Mouse (Mus musculus): ENCODE measurements around the gene Tcn2.
A peak's percentile ranks its signal among the peaks of the same experiment; 100 is the strongest.
"Not testable (repeated sequence)": the region's sequence is repeated elsewhere in the genome, so short reads cannot be mapped to it uniquely, and the experiment has no call there.

Gene Tcn2

GRCm38 (mm10) chr11:3912100-3912874 is 19.7 kb downstream of the Tcn2 start:
- TF ChIP-seq POU5F1 (IDR thresholded peaks at IDR 0.05; ENCODE audit: borderline replicate concordance, low read length) (no peak), NANOG (IDR thresholded peaks at IDR 0.05; ENCODE audit: borderline replicate concordance, low read length) (no peak), CTCF (conservative IDR thresholded peaks at IDR 0.05; ENCODE audit: low read length) (no peak)
- Histone ChIP-seq H3K27me3 (ENCODE audit: insufficient read depth, low read length) (peaks cover 61% of the 10 kb centered on the region), H3K4me1 (replicated peaks; ENCODE audit: low read depth, low read length) (peaks cover 34% of the 10 kb centered on the region), H3K9me3 (ENCODE audit: low read length) (no peaks in the 10 kb centered on the region), H3K4me3 (replicated peaks; ENCODE audit: low read length) (peak overlapping the region; percentile 86), H3K36me3 (ENCODE audit: insufficient read depth, low read length) (peaks cover 6% of the 10 kb centered on the region)

GRCm38 (mm10) chr11:3911440-3911839 is 20.5 kb downstream of the Tcn2 start:
- Histone ChIP-seq H3K27me3 (ENCODE audit: insufficient read depth, low read length) (peaks cover 69% of the 10 kb centered on the region), H3K4me1 (replicated peaks; ENCODE audit: low read depth, low read length) (peaks cover 34% of the 10 kb centered on the region)
- not testable (repeated sequence) for H3K9me3 ChIP-seq (ENCODE audit: low read length); H3K4me3 ChIP-seq (replicated peaks; ENCODE audit: low read length); H3K36me3 ChIP-seq (ENCODE audit: insufficient read depth, low read length)

- H3K27me3 ChIP-seq (ENCODE audit: insufficient read depth, low read length), result peaks cover 64% of the 10 kb centered on the region
- no peak overlapping the region for H3K4me3 ChIP-seq (replicated peaks; ENCODE audit: low read length)
- TF ChIP-seq POU5F1 (IDR thresholded peaks at IDR 0.05; ENCODE audit: borderline replicate concordance, low read length) (no peak), CTCF (conservative IDR thresholded peaks at IDR 0.05; ENCODE audit: low read length) (no peak), NANOG (IDR thresholded peaks at IDR 0.05; ENCODE audit: borderline replicate concordance, low read length) (no peak)
- no peaks in the 10 kb centered on the region for H3K9me3 ChIP-seq (ENCODE audit: low read length)
- peaks cover 34% of the 10 kb centered on the region for H3K4me1 ChIP-seq (replicated peaks; ENCODE audit: low read depth, low read length)
- H3K36me3 ChIP-seq (ENCODE audit: insufficient read depth, low read length), result 0 out of 2 replicates have a peak, but pooled peaks cover 3% of the 10 kb centered on the region
Observed at GRCm38 (mm10) chr11:3910513-3911310, 21.2 kb downstream of the Tcn2 start.

- H3K9me3 ChIP-seq (ENCODE audit: low read length), result no peaks in the 10 kb centered on the region
- H3K36me3 ChIP-seq (ENCODE audit: insufficient read depth, low read length), result 0 out of 2 replicates have a peak, but pooled peaks cover 3% of the 10 kb centered on the region
- no peak overlapping the region for H3K4me3 ChIP-seq (replicated peaks; ENCODE audit: low read length)
- peaks cover 44% of the 10 kb centered on the region for H3K4me1 ChIP-seq (replicated peaks; ENCODE audit: low read depth, low read length)
- TF ChIP-seq CTCF (conservative IDR thresholded peaks at IDR 0.05; ENCODE audit: low read length) (no peak), POU5F1 (IDR thresholded peaks at IDR 0.05; ENCODE audit: borderline replicate concordance, low read length) (no peak), NANOG (IDR thresholded peaks at IDR 0.05; ENCODE audit: borderline replicate concordance, low read length) (no peak)
- peaks cover 63% of the 10 kb centered on the region for H3K27me3 ChIP-seq (ENCODE audit: insufficient read depth, low read length)
Observed at GRCm38 (mm10) chr11:3909236-3909635, 22.7 kb downstream of the Tcn2 start.

- H3K36me3 ChIP-seq (ENCODE audit: insufficient read depth, low read length), result 0 out of 2 replicates have a peak, but pooled peaks cover 3% of the 10 kb centered on the region
- H3K9me3 ChIP-seq (ENCODE audit: low read length), result no peaks in the 10 kb centered on the region
- H3K27me3 ChIP-seq (ENCODE audit: insufficient read depth, low read length), result peaks cover 40% of the 10 kb centered on the region
- H3K4me1 ChIP-seq (replicated peaks; ENCODE audit: low read depth, low read length), result peaks cover 22% of the 10 kb centered on the region
- no peak for TF ChIP-seq CTCF (conservative IDR thresholded peaks at IDR 0.05; ENCODE audit: low read length)
- no peak for TF ChIP-seq POU5F1 (IDR thresholded peaks at IDR 0.05; ENCODE audit: borderline replicate concordance, low read length)
- TF ChIP-seq NANOG (IDR thresholded peaks at IDR 0.05; ENCODE audit: borderline replicate concordance, low read length), result no peak
- no peak overlapping the region for H3K4me3 ChIP-seq (replicated peaks; ENCODE audit: low read length)
Observed at GRCm38 (mm10) chr11:3905446-3905845, 26.5 kb downstream of the Tcn2 start.

- 0 out of 2 replicates have a peak, but pooled peaks cover 3% of the 10 kb centered on the region for H3K36me3 ChIP-seq (ENCODE audit: insufficient read depth, low read length)
- peaks cover 33% of the 10 kb centered on the region for H3K27me3 ChIP-seq (ENCODE audit: insufficient read depth, low read length)
- H3K4me1 ChIP-seq (replicated peaks; ENCODE audit: low read depth, low read length), result peaks cover 22% of the 10 kb centered on the region
- no peak for TF ChIP-seq POU5F1 (IDR thresholded peaks at IDR 0.05; ENCODE audit: borderline replicate concordance, low read length)
- no peaks in the 10 kb centered on the region for H3K9me3 ChIP-seq (ENCODE audit: low read length)
- H3K4me3 ChIP-seq (replicated peaks; ENCODE audit: low read length), result no peak overlapping the region
Observed at GRCm38 (mm10) chr11:3904673-3905072, 27.3 kb downstream of the Tcn2 start.

- peaks cover 33% of the 10 kb centered on the region for H3K27me3 ChIP-seq (ENCODE audit: insufficient read depth, low read length)
- no peaks in the 10 kb centered on the region for H3K9me3 ChIP-seq (ENCODE audit: low read length)
- no peak for TF ChIP-seq NANOG (IDR thresholded peaks at IDR 0.05; ENCODE audit: borderline replicate concordance, low read length)
- TF ChIP-seq POU5F1 (IDR thresholded peaks at IDR 0.05; ENCODE audit: borderline replicate concordance, low read length), result no peak
- no peak for TF ChIP-seq CTCF (conservative IDR thresholded peaks at IDR 0.05; ENCODE audit: low read length)
- no peak overlapping the region for H3K4me3 ChIP-seq (replicated peaks; ENCODE audit: low read length)
- peaks cover 15% of the 10 kb centered on the region for H3K4me1 ChIP-seq (replicated peaks; ENCODE audit: low read depth, low read length)
- peaks cover 8% of the 10 kb centered on the region; the same call in 1 of the 2 replicates for H3K36me3 ChIP-seq (ENCODE audit: insufficient read depth, low read length)
Observed at GRCm38 (mm10) chr11:3903046-3903445, 28.9 kb downstream of the Tcn2 start.

GRCm38 (mm10) chr11:3902516-3902915 is 29.4 kb downstream of the Tcn2 start:
- H3K36me3 ChIP-seq (ENCODE audit: insufficient read depth, low read length), result peaks cover 10% of the 10 kb centered on the region; the same call in 1 of the 2 replicates
- TF ChIP-seq POU5F1 (IDR thresholded peaks at IDR 0.05; ENCODE audit: borderline replicate concordance, low read length) (no peak), CTCF (conservative IDR thresholded peaks at IDR 0.05; ENCODE audit: low read length) (no peak), NANOG (IDR thresholded peaks at IDR 0.05; ENCODE audit: borderline replicate concordance, low read length) (no peak)
- H3K4me1 ChIP-seq (replicated peaks; ENCODE audit: low read depth, low read length), result peaks cover 15% of the 10 kb centered on the region

More at GRCm38 (mm10) chr11:3902516-3902915, 29.4 kb downstream of the Tcn2 start:
- no peak overlapping the region for H3K4me3 ChIP-seq (replicated peaks; ENCODE audit: low read length)
- H3K27me3 ChIP-seq (ENCODE audit: insufficient read depth, low read length), result peaks cover 33% of the 10 kb centered on the region
- H3K9me3 ChIP-seq (ENCODE audit: low read length), result no peaks in the 10 kb centered on the region

Data from E14TG2a.4 (cell line).